Mouse (Mus musculus): Measurements from ENCODE around the gene Usp37. TPM values are rescaled to one million over a fixed set of nuclear protein-coding genes. Genes with fewer than 3 reads are reported as not detected.

The Usp37 gene
- polyA plus RNA-seq, 1 experiment from 2014 or later = 44.2 TPM

DNA sequence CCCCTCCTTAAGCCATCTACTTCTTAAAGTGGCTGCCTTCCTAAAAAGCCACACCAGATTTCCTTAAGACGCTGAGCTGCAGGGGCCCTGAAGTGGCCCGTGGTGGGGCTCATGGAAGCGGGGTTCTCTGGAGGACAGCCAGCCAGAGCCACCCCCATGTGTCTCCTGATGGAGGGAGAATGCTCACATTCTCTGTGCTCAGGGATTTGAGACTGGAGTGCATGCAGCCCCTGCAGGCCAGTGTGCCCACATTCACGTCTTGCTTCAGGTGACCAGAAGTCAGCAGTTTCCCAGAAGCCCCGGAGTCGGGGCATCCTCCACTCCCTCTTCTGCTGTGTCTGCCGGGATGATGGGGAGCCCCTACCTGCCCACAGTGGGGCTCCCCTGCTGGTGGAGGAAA is 151.1 kb downstream of the Usp37 start:
- no peak for ATAC-seq (ENCODE audit: low FRiP score)
- peaks cover 27% of the 10 kb centered on the region for H3K27me3 ChIP-seq
- H3K4me2 ChIP-seq = peak overlapping the region; percentile 97
- H3K9me3 ChIP-seq = no peaks in the 10 kb centered on the region
- H3K9ac ChIP-seq = peak overlapping the region; percentile 88; the same call in 1 of the 2 replicates
- H3K36me3 ChIP-seq (replicated peaks) = peaks cover 20% of the 10 kb centered on the region
- WGBS = 38% methylated on average over 7 of the region's 7 CpGs
- H3K27ac ChIP-seq = 0 out of 2 replicates have a peak overlapping the region, but pooled peaks have one; percentile 25
- peaks cover 37% of the 10 kb centered on the region for H3K4me1 ChIP-seq
- peak overlapping the region; percentile 85 for H3K4me3 ChIP-seq (replicated peaks)

DNA sequence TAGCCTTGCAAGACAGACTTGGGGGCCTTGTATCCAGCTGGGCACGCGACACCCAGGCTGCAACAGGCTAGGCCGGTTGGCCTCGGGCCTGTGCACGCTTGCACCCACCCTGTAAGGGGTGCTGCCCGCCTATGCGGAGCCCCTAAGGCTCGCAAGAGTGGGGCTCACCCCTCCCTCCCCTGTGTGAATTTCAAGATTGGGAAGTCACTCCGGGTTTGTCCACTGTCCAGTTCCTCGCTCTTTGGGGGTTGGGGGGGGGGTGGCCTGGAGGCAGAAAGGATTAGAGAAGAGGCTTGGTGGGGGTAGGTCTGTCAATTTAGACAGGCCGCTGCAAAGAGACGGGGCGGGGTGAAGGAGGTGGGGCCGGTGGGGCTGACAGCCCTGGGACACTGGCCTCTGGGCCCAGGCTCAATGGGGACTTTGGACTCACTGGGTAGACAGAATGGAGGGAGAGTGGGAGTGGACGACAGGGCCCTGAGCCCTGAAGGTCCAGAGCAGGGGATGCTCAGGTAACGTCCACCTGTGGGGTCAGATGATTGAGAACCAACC is 151.6 kb downstream of the Usp37 start:
- WGBS = 2% methylated on average over 16 of the region's 16 CpGs
- Histone ChIP-seq H3K36me3 (replicated peaks) (peaks cover 20% of the 10 kb centered on the region), H3K27ac (peak overlapping the region; percentile 88; the same call in 1 of the 2 replicates), H3K9me3 (no peaks in the 10 kb centered on the region), H3K4me3 (replicated peaks) (peak overlapping the region; percentile 85), H3K27me3 (peaks cover 27% of the 10 kb centered on the region), H3K4me1 (peaks cover 32% of the 10 kb centered on the region), H3K4me2 (peak overlapping the region; percentile 97), H3K9ac (peak overlapping the region; percentile 88)
- ATAC-seq (ENCODE audit: low FRiP score) = peak; percentile 10; the same call in 1 of the 2 replicates

- Histone ChIP-seq H3K4me3 (replicated peaks) (peak overlapping the region; percentile 85), H3K4me1 (peaks cover 34% of the 10 kb centered on the region), H3K4me2 (peak overlapping the region; percentile 97), H3K36me3 (replicated peaks) (peaks cover 20% of the 10 kb centered on the region), H3K9me3 (no peaks in the 10 kb centered on the region), H3K9ac (peak overlapping the region; percentile 88), H3K27me3 (peaks cover 27% of the 10 kb centered on the region), H3K27ac (peak overlapping the region; percentile 88)
- peak; percentile 43 for ATAC-seq (ENCODE audit: low FRiP score)
- under 1% methylated on average over 55 of the region's 63 CpGs for WGBS
Measured at GRCm38 (mm10) chr1:74391844-74392441, 152.1 kb downstream of the Usp37 start.

DNA sequence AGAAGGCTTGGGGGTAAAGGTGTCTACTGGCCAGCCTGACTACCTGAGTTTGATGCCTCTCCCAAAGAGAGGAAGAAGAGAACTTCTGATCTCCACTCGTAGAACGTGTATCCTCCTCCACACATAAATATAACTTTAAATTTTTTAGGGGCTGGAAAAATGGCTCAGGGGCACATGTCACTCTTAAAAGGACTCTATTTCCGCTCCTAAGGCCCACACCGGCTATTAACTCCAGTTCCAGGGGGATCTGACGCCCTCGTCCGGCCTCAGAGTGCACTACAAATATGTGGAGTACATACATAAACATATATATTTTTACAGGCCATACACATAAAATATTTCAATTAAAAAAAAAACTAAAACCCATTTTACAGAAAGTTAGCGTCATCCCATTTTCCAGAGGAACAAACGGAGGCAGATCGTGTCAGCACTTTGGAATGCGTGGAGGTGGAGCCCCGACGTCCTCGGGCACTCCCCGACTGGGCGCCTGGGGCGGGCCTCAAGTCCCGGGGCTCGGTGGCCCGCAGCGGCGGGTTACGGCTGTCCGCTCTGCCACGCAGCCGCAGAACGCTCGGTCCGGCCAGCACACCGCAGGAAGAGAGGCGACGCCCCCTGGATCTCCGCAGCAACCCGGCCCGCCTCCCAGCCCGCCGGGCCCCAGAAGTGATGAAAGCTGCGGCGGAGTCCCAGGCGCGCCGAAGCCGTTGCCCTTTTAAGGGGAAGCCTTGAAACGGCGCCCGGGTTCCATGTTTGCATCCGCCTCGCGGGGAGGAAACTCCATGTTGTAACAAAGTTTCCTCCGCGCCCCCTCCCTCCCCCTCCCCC is 152.9 kb downstream of the Usp37 start, which contains the start of gene Ctdsp1:
TSS of gene Ctdsp1 (plus strand) at position 586 of the 825 bp plus-strand sequence.
- no peaks in the 10 kb centered on the region for H3K9me3 ChIP-seq
- WGBS = 2% methylated on average over 51 of the region's 51 CpGs
- H3K4me2 ChIP-seq = peak within 1 kb of the TSS; percentile 97
- peak; percentile 80 for ATAC-seq (ENCODE audit: low FRiP score)
- peak within 1 kb of the TSS; percentile 88 for H3K9ac ChIP-seq
- H3K27ac ChIP-seq = peak within 1 kb of the TSS; percentile 88
- peaks cover 34% of the 10 kb centered on the region for H3K4me1 ChIP-seq
- peak within 1 kb of the TSS; percentile 85 for H3K4me3 ChIP-seq (replicated peaks)
- H3K27me3 ChIP-seq = peaks cover 27% of the 10 kb centered on the region
- peaks cover 20% of the 10 kb centered on the region for H3K36me3 ChIP-seq (replicated peaks)

GRCm38 (mm10) chr1:74390287-74390906 is 153.7 kb downstream of the Usp37 start:
- peak overlapping the region; percentile 14 for H3K4me3 ChIP-seq (replicated peaks)
- H3K4me2 ChIP-seq = peak overlapping the region; percentile 43
- 6% methylated on average over 21 of the region's 21 CpGs for WGBS
- peaks cover 34% of the 10 kb centered on the region for H3K4me1 ChIP-seq
- no peak overlapping the region for H3K27ac ChIP-seq
- no peak for ATAC-seq (ENCODE audit: low FRiP score)
- H3K36me3 ChIP-seq (replicated peaks) = peaks cover 20% of the 10 kb centered on the region
- no peaks in the 10 kb centered on the region for H3K9me3 ChIP-seq
- H3K9ac ChIP-seq = peak overlapping the region; percentile 40
- peaks cover 27% of the 10 kb centered on the region for H3K27me3 ChIP-seq

- ATAC-seq (ENCODE audit: low FRiP score) = no peak
- peak overlapping the region; percentile 14 for H3K4me3 ChIP-seq (replicated peaks)
- H3K4me2 ChIP-seq = peak overlapping the region; percentile 43
- peaks cover 14% of the 10 kb centered on the region for H3K36me3 ChIP-seq (replicated peaks)
- H3K27ac ChIP-seq = no peak overlapping the region
- H3K27me3 ChIP-seq = peaks cover 27% of the 10 kb centered on the region
- no peaks in the 10 kb centered on the region for H3K9me3 ChIP-seq
- H3K9ac ChIP-seq = peak overlapping the region; percentile 40
- peaks cover 34% of the 10 kb centered on the region for H3K4me1 ChIP-seq
- WGBS = 6% methylated on average over 29 of the region's 29 CpGs
Measured at GRCm38 (mm10) chr1:74389831-74390286, 154.2 kb downstream of the Usp37 start.

DNA sequence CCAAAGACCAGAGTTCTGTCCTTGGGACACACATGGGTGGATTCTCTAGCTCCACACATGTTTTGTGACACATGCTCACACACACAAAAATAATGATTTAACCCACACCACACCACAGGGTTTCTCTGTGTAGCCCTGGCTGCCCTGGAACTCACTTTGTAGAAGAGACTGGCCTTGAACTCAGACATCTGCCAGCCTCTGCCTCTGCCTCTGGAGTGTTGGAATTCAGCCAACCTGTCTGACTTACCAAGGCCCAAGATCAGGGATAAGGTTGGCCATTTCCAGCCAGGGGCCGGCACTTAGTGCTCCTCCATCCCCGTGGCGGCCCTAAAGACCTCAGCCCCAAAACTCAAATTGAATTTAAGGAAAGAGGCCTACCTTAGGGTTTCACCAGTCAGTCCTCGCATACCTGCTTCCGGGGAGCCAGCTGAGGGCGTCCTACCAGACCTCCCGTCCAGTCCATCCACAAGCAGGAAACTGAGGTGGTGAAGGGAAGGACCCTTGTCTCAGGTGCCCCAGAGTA is 155.6 kb downstream of the Usp37 start:
- Histone ChIP-seq H3K27ac (no peak overlapping the region), H3K36me3 (replicated peaks) (0 out of 2 replicates have a peak, but pooled peaks cover under 1% of the 10 kb centered on the region), H3K4me1 (peaks cover 33% of the 10 kb centered on the region), H3K9me3 (no peaks in the 10 kb centered on the region), H3K27me3 (peaks cover 27% of the 10 kb centered on the region), H3K4me3 (replicated peaks) (no peak overlapping the region), H3K4me2 (no peak overlapping the region), H3K9ac (no peak overlapping the region)
- no peak for ATAC-seq (ENCODE audit: low FRiP score)
- 77% methylated on average over 7 of the region's 7 CpGs for WGBS

DNA sequence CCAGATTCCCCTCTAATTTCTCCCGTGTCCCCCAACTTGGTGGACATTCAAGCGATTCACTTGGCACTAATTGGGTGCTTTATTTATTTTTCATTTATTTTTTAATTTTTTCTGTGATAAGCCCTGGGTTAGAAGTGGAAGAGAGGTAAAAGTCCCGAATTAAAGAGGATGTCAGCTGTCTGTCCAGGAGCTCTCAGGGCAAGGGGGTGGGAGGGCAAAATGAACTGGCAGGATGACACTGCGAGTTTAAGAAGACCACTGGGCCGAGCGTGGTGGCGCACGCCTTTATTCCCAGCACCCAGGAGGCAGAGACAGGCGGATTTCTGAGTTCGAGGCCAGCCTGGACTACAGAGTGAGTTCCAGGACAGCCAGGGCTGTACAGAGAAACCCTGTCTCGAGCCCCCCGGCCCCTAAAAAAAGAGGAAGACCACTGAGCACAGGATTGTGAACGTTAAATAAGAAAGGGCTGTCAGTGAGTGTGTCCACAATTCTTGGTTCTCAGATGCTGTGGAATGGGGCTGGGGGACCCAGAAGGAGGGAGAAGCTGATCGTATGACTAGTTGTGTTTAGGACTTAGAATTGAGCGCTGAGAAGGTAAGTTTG is 156.6 kb downstream of the Usp37 start:
- no peak for ATAC-seq (ENCODE audit: low FRiP score)
- Histone ChIP-seq H3K36me3 (replicated peaks) (no peaks in the 10 kb centered on the region), H3K4me1 (peaks cover 23% of the 10 kb centered on the region), H3K27me3 (peaks cover 27% of the 10 kb centered on the region), H3K9me3 (no peaks in the 10 kb centered on the region), H3K27ac (peak overlapping the region; percentile 94), H3K9ac (no peak overlapping the region), H3K4me3 (replicated peaks) (peak overlapping the region; percentile 60), H3K4me2 (peak overlapping the region; percentile 62)
- WGBS = 59% methylated on average over 15 of the region's 15 CpGs

GRCm38 (mm10) chr1:74386714-74387385 is 157.2 kb downstream of the Usp37 start:
- peaks cover 27% of the 10 kb centered on the region for H3K27me3 ChIP-seq
- under 1% methylated on average over 26 of the region's 26 CpGs for WGBS
- peak; percentile 88 for ATAC-seq (ENCODE audit: low FRiP score)

DNA sequence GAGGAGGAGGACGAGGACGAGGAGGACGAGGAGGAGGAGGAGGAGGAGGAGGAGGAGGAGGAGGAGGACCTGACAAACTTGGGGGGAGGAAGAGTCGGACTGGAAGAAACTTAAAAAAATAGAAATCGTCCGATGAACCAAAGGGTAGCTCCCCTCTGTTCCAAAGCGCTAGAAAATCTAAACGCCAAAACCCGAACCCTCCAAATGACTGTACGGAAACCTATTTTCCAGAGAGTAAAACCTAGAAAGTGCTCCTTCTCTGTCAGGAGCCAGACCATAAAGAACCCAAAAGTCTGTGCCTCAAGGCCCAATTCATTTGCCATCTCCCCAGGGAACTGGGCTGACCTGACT is 157.7 kb downstream of the Usp37 start:
- H3K27ac ChIP-seq = peak overlapping the region; percentile 94
- ATAC-seq (ENCODE audit: low FRiP score) = no peak
- peak overlapping the region; percentile 62 for H3K4me2 ChIP-seq
- peaks cover 18% of the 10 kb centered on the region for H3K4me1 ChIP-seq
- H3K9me3 ChIP-seq = no peaks in the 10 kb centered on the region
- peaks cover 27% of the 10 kb centered on the region for H3K27me3 ChIP-seq
- H3K9ac ChIP-seq = peak overlapping the region; percentile 65
- 60% methylated on average over 7 of the region's 10 CpGs for WGBS
- no peaks in the 10 kb centered on the region for H3K36me3 ChIP-seq (replicated peaks)
- peak overlapping the region; percentile 60 for H3K4me3 ChIP-seq (replicated peaks)

More at GRCm38 (mm10) chr1:74386714-74387385, 157.2 kb downstream of the Usp37 start:
- Histone ChIP-seq H3K9me3 (no peaks in the 10 kb centered on the region), H3K4me2 (peak overlapping the region; percentile 62), H3K27ac (peak overlapping the region; percentile 94), H3K4me3 (replicated peaks) (peak overlapping the region; percentile 60), H3K9ac (peak overlapping the region; percentile 65), H3K4me1 (peaks cover 18% of the 10 kb centered on the region), H3K36me3 (replicated peaks) (no peaks in the 10 kb centered on the region)

- ATAC-seq (ENCODE audit: low FRiP score) = no peak
- no peak overlapping the region for H3K4me3 ChIP-seq (replicated peaks)
- WGBS = 89% methylated on average over 8 of the region's 8 CpGs
Measured at GRCm38 (mm10) chr1:74385531-74385930, 158.6 kb downstream of the Usp37 start.

More at GRCm38 (mm10) chr1:74385531-74385930, 158.6 kb downstream of the Usp37 start:
- Histone ChIP-seq H3K4me1 (peaks cover 12% of the 10 kb centered on the region), H3K9ac (no peak overlapping the region), H3K36me3 (replicated peaks) (no peaks in the 10 kb centered on the region), H3K27ac (no peak overlapping the region), H3K4me2 (no peak overlapping the region), H3K27me3 (peaks cover 23% of the 10 kb centered on the region), H3K9me3 (no peaks in the 10 kb centered on the region)

Data from forebrain, embryonic 12.5 days (tissue).